Mouse (Mus musculus): ENCODE results near the gene Arg2. TPM values are rescaled to one million over a fixed set of nuclear protein-coding genes. Genes with fewer than 3 reads are reported as not detected.
"Not testable (repeated sequence)": the region's sequence is repeated elsewhere in the genome, so short reads cannot be mapped to it uniquely, and the experiment has no call there.

Arg2 gene
- polyA plus RNA-seq, 1 experiment from 2014 or later = 24.8 TPM

- no peak overlapping the region for H3K4me2 ChIP-seq (replicated peaks; ENCODE audit: low read depth, low read length)
- H3K4me1 ChIP-seq (ENCODE audit: insufficient read depth, low read depth, low read length) = peaks cover 5% of the 10 kb centered on the region; the same call in 1 of the 2 replicates
- H3K4me3 ChIP-seq (ENCODE audit: low read depth, low read length) = no peak overlapping the region
- no peak for ATAC-seq
- no peak overlapping the region for H3K27ac ChIP-seq (ENCODE audit: low read length)
- no peak overlapping the region for H3K9ac ChIP-seq (replicated peaks; ENCODE audit: low read depth)
- H3K27me3 ChIP-seq (replicated peaks; ENCODE audit: insufficient read depth, low read length) = no peaks in the 10 kb centered on the region
- no peak for DNase-seq (ENCODE audit: low spot score)
- TF ChIP-seq CTCF (IDR thresholded peaks at IDR 0.05) (no peak), EP300 (IDR thresholded peaks at IDR 0.05) (no peak)
- WGBS = 81% methylated on average over 5 of the region's 5 CpGs
- H3K36me3 ChIP-seq (ENCODE audit: insufficient read depth, low read length) = no peaks in the 10 kb centered on the region
- no peaks in the 10 kb centered on the region for H3K9me3 ChIP-seq (ENCODE audit: low read length)
Measured at GRCm38 (mm10) chr12:79173721-79174120, 43.1 kb downstream of the Arg2 start.

GRCm38 (mm10) chr12:79175998-79176397 is 45.4 kb downstream of the Arg2 start:
- TF ChIP-seq EP300 (IDR thresholded peaks at IDR 0.05) (no peak), CTCF (IDR thresholded peaks at IDR 0.05) (no peak)
- Histone ChIP-seq H3K4me2 (replicated peaks; ENCODE audit: low read depth, low read length) (no peak overlapping the region), H3K36me3 (ENCODE audit: insufficient read depth, low read length) (0 out of 2 replicates have a peak, but pooled peaks cover 2% of the 10 kb centered on the region), H3K4me1 (ENCODE audit: insufficient read depth, low read depth, low read length) (peaks cover 5% of the 10 kb centered on the region; the same call in 1 of the 2 replicates), H3K9me3 (ENCODE audit: low read length) (no peaks in the 10 kb centered on the region), H3K27ac (ENCODE audit: low read length) (no peak overlapping the region), H3K4me3 (ENCODE audit: low read depth, low read length) (no peak overlapping the region), H3K9ac (replicated peaks; ENCODE audit: low read depth) (no peak overlapping the region), H3K27me3 (replicated peaks; ENCODE audit: insufficient read depth, low read length) (no peaks in the 10 kb centered on the region)
- DNase-seq (ENCODE audit: low spot score) = no peak
- ATAC-seq = no peak
- 94% methylated on average over 5 of the region's 5 CpGs for WGBS

GRCm38 (mm10) chr12:79185160-79185559 is 54.6 kb downstream of the Arg2 start:
- not testable (repeated sequence) for H3K9me3 ChIP-seq (ENCODE audit: low read length); H3K27me3 ChIP-seq (replicated peaks; ENCODE audit: insufficient read depth, low read length); DNase-seq (ENCODE audit: low spot score); H3K4me1 ChIP-seq (ENCODE audit: insufficient read depth, low read depth, low read length); H3K9ac ChIP-seq (replicated peaks; ENCODE audit: low read depth); H3K4me2 ChIP-seq (replicated peaks; ENCODE audit: low read depth, low read length); ATAC-seq; H3K4me3 ChIP-seq (ENCODE audit: low read depth, low read length); H3K27ac ChIP-seq (ENCODE audit: low read length)
- WGBS = 84% methylated on average over 4 of the region's 6 CpGs
- peaks cover 27% of the 10 kb centered on the region for H3K36me3 ChIP-seq (ENCODE audit: insufficient read depth, low read length)

DNA sequence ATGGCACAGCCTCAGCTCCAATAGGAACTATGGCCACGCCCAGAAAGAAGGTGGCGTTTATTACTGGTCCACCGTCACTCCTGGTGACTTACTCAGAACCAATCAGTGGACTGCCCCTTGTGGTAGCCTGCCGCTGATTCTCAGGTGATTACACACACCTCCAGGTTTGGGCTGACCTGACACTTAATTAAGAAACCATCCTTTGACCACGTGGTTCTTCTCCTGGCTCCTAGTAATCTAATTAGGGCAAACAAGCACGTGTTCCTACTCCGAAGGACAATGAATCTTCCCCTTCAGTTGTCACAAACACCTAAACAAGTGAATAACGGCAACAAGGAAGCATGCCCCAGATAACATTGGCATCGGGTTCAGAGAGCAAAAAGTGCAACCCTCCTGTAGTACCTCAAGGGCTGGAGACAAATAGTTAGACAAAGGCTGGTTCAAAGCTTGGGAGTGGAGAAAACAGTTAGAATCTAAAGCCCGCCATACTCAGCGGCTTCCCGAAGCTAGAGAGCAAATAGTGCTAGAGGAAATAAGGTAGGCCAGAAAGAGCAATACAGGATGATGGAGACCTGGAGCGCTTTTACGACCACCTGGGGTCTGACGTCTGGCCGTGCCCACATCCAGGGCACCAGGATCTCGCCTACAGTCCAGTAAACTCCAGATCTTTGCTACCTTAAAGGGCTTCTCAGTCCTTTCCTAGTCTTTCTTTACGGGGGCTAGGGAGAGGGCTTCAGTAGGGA is 60.5 kb downstream of the Arg2 start:
- Histone ChIP-seq H3K4me3 (ENCODE audit: low read depth, low read length) (peak overlapping the region; percentile 51), H3K27me3 (replicated peaks; ENCODE audit: insufficient read depth, low read length) (no peaks in the 10 kb centered on the region), H3K9me3 (ENCODE audit: low read length) (no peaks in the 10 kb centered on the region), H3K36me3 (ENCODE audit: insufficient read depth, low read length) (0 out of 2 replicates have a peak, but pooled peaks cover 9% of the 10 kb centered on the region), H3K4me2 (replicated peaks; ENCODE audit: low read depth, low read length) (peak overlapping the region; percentile 76), H3K9ac (replicated peaks; ENCODE audit: low read depth) (peak overlapping the region; percentile 27; the same call in 1 of the 2 replicates), H3K4me1 (ENCODE audit: insufficient read depth, low read depth, low read length) (peaks cover 6% of the 10 kb centered on the region; the same call in 1 of the 2 replicates), H3K27ac (ENCODE audit: low read length) (peak overlapping the region; percentile 22)
- TF ChIP-seq EP300 (IDR thresholded peaks at IDR 0.05) (no peak), CTCF (IDR thresholded peaks at IDR 0.05) (peak; percentile 43)
- ATAC-seq = peak; percentile 91
- WGBS = under 1% methylated on average over 18 of the region's 18 CpGs
- peak; percentile 76 for DNase-seq (ENCODE audit: low spot score)

- Histone ChIP-seq H3K4me3 (ENCODE audit: low read depth, low read length) (peak overlapping the region; percentile 51), H3K36me3 (ENCODE audit: insufficient read depth, low read length) (0 out of 2 replicates have a peak, but pooled peaks cover 9% of the 10 kb centered on the region), H3K9me3 (ENCODE audit: low read length) (no peaks in the 10 kb centered on the region), H3K9ac (replicated peaks; ENCODE audit: low read depth) (0 out of 2 replicates have a peak overlapping the region, but pooled peaks have one; percentile 27), H3K4me2 (replicated peaks; ENCODE audit: low read depth, low read length) (peak overlapping the region; percentile 76), H3K27me3 (replicated peaks; ENCODE audit: insufficient read depth, low read length) (no peaks in the 10 kb centered on the region), H3K27ac (ENCODE audit: low read length) (peak overlapping the region; percentile 22; the same call in 1 of the 2 replicates), H3K4me1 (ENCODE audit: insufficient read depth, low read depth, low read length) (peaks cover 6% of the 10 kb centered on the region; the same call in 1 of the 2 replicates)
- ATAC-seq = peak; percentile 89
- DNase-seq (ENCODE audit: low spot score) = peak; percentile 92
- no peak for TF ChIP-seq EP300 (IDR thresholded peaks at IDR 0.05)
- peak; percentile 75 for TF ChIP-seq CTCF (IDR thresholded peaks at IDR 0.05)
- WGBS = 5% methylated on average over 14 of the region's 14 CpGs
Measured at GRCm38 (mm10) chr12:79191701-79192100, 61.1 kb downstream of the Arg2 start.

- no peak for DNase-seq (ENCODE audit: low spot score)
- no peaks in the 10 kb centered on the region for H3K27me3 ChIP-seq (replicated peaks; ENCODE audit: insufficient read depth, low read length)
- 62% methylated on average over 6 of the region's 6 CpGs for WGBS
- H3K4me3 ChIP-seq (ENCODE audit: low read depth, low read length) = peak within 1 kb of the TSS; percentile 51
- H3K4me1 ChIP-seq (ENCODE audit: insufficient read depth, low read depth, low read length) = peaks cover 6% of the 10 kb centered on the region; the same call in 1 of the 2 replicates
- H3K4me2 ChIP-seq (replicated peaks; ENCODE audit: low read depth, low read length) = peak within 1 kb of the TSS; percentile 76
- ATAC-seq = no peak
- TF ChIP-seq EP300 (IDR thresholded peaks at IDR 0.05) (no peak), CTCF (IDR thresholded peaks at IDR 0.05) (no peak)
- peak within 1 kb of the TSS; percentile 27; the same call in 1 of the 2 replicates for H3K9ac ChIP-seq (replicated peaks; ENCODE audit: low read depth)
- 0 out of 2 replicates have a peak, but pooled peaks cover 9% of the 10 kb centered on the region for H3K36me3 ChIP-seq (ENCODE audit: insufficient read depth, low read length)
- no peaks in the 10 kb centered on the region for H3K9me3 ChIP-seq (ENCODE audit: low read length)
- peak within 1 kb of the TSS; percentile 22 for H3K27ac ChIP-seq (ENCODE audit: low read length)
Measured at GRCm38 (mm10) chr12:79192193-79192592, 61.6 kb downstream of the Arg2 start, which contains the start of gene Rdh11. Gene Rdh11, minus strand, starts transcription at chr12:79192293.

All from lung, postnatal 0 days (tissue).